Mouse (Mus musculus): Measurements from ENCODE around the gene Borcs6.

The Borcs6 gene

DNA sequence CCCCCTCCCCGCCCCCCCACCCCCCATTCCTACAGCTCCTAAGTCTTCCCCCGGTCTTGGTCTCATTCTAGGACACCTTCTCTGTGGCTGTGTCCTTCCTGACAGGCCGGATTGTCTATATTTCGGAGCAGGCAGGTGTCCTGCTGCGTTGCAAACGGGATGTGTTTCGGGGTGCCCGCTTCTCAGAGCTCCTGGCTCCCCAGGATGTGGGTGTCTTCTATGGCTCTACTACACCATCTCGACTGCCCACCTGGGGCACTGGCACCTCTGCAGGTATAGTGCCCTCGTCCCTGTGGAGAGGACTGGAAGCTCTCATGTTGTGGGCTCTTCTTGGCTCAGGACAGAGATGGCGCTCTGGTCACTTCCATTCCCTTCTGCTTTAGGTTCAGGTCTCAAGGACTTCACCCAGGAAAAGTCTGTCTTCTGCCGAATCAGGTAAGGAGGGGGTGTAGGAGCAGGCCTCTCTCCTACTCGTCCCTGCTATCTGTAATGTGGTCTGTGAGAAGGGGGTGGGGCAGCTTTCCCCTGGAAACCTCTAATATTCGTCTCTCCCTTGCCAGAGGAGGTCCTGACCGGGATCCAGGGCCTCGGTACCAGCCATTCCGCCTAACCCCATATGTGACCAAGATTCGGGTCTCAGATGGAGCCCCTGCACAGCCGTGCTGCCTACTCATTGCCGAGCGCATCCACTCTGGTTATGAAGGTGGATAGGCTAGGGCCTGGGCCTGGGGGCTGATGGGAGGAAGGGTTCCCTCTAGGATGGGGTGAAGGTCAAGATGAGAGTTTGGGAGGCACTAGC, 42.3 kb downstream of the Borcs6 start:
- no peak for DNase-seq (ENCODE audit: low read depth, low spot score)

GRCm38 (mm10) chr11:69102403-69102725, 42.8 kb downstream of the Borcs6 start:
- DNase-seq (ENCODE audit: low read depth, low spot score): no peak

GRCm38 (mm10) chr11:69103121-69103520, 43.6 kb downstream of the Borcs6 start:
- DNase-seq (ENCODE audit: low read depth, low spot score): no peak

DNA sequence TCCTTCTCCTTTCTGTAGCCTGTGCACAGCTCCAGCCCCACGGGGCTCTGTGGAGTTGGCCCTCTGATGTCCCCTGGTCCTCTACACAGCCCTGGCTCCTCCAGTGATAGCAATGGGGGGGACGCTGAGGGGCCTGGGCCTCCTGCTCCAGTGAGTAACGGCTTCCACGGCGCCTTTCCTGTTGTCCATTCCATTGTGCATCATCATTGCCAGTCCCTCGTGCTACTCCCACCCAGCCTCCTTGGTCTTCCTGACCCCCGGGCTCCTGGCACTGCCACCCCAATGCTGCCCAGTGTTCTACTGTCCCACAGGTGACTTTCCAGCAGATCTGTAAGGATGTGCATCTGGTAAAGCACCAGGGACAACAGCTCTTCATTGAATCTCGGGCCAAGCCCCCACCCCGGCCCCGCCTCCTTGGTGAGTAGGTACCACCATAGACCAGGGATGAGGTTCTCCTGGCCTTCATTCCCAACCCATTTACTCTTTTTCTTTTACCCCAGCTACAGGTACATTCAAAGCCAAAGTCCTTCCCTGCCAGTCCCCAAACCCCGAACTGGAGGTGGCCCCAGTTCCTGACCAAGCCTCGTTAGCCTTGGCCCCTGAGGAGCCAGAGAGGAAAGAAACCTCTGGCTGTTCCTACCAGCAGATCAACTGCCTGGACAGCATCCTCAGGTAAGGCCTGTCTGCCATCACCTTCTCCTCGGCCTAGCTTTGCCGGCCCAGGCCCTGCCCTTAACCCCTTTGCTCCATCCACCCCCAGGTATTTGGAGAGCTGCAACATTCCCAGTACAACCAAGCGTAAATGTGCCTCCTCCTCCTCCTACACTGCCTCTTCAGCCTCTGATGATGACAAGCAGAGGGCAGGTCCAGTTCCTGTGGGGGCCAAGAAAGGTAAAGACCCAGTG, 44.3 kb downstream of the Borcs6 start:
- DNase-seq (ENCODE audit: low read depth, low spot score): no peak

GRCm38 (mm10) chr11:69104487-69104886, 45.0 kb downstream of the Borcs6 start:
- DNase-seq (ENCODE audit: low read depth, low spot score): no peak

GRCm38 (mm10) chr11:69105227-69105626, 45.7 kb downstream of the Borcs6 start:
- DNase-seq (ENCODE audit: low read depth, low spot score): no peak

DNA sequence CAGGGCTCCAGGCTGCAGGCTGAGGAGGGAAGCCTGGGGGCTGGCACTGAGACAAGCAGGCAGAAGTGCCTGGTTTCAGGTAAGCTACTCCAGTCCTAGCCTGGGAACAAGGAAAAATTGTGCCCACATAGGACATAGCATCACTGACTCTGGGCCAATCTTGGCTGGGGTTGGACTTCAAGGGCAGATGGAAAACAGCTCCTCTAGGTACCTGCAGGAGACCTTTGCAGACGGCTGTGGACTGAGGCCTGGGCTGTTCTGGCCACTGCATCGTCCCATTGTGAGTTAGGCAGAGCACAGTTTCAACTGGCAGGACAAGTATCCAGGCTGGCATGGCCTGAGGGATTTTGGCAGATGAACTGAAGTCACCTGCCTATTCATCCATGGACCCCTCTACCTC, 46.3 kb downstream of the Borcs6 start:
- no peak for DNase-seq (ENCODE audit: low read depth, low spot score)

DNA sequence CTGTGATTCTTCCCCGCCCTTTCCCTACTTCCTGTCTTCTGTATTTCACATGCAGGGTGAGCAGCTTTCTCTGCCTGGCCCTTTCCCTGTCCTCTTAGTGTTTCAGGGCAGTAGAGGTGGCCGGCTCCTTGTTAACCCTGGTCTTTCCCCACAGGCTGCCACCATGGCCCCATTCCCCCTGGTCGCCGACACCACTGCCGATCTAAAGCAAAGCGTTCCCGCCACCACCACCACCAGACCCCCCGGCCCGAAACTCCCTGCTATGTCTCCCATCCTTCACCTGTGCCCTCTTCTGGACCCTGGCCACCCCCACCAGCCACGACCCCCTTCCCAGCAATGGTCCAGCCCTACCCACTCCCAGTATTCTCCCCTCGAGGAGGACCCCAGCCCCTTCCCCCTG, 46.8 kb downstream of the Borcs6 start:
- no peak for DNase-seq (ENCODE audit: low read depth, low spot score)

DNA sequence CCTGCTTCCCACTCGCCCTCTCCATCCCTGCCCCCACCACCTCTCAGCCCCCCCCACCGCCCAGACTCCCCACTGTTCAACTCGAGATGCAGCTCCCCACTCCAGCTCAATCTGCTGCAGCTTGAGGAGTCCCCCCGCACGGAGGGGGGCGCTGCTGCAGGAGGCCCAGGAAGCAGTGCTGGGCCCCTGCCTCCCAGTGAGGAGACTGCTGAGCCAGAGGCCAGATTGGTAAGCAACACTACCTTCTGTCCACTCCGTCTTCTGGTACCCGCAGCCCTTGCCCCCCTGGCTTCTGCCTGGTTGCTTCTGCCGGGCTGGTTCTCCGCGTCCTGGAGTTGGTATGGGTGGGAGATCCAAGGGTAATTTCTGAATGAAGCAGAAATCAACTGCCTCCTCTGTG, 47.3 kb downstream of the Borcs6 start:
- no peak for DNase-seq (ENCODE audit: low read depth, low spot score)

DNA sequence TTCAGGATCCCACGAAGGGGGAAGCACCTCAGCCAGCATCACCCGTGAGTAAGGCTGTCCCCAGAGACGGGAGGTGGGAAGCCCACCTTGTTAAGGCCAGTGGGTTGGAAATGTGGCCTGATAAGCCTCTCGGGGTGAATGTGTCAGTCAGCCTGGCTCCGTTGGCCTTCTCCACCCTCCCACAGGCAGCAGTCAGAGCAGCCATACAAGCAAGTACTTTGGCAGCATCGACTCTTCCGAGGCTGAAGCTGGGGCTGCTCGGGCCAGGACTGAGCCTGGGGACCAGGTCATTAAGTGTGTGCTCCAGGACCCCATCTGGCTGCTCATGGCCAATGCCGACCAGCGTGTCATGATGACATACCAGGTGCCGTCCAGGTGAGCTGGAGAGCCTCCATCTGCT, 48.2 kb downstream of the Borcs6 start:
- DNase-seq (ENCODE audit: low read depth, low spot score): no peak

DNA sequence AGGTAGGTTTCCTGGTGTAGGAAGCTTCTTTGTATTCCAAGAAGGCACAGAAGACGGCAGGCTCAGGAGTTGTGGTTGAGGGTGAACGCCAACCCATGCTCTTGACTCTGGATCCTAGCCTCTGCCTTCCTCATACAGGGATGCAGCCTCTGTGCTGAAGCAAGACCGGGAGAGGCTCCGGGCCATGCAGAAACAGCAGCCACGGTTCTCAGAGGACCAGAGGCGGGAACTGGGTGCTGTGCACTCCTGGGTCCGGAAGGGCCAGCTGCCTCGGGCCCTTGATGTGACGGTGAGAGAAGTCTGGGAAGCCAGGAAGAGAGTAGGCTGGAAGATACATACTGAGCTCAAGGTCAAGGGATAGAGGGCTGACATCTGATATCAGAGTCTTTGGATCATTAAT, 48.7 kb downstream of the Borcs6 start:
- no peak for DNase-seq (ENCODE audit: low read depth, low spot score)

DNA sequence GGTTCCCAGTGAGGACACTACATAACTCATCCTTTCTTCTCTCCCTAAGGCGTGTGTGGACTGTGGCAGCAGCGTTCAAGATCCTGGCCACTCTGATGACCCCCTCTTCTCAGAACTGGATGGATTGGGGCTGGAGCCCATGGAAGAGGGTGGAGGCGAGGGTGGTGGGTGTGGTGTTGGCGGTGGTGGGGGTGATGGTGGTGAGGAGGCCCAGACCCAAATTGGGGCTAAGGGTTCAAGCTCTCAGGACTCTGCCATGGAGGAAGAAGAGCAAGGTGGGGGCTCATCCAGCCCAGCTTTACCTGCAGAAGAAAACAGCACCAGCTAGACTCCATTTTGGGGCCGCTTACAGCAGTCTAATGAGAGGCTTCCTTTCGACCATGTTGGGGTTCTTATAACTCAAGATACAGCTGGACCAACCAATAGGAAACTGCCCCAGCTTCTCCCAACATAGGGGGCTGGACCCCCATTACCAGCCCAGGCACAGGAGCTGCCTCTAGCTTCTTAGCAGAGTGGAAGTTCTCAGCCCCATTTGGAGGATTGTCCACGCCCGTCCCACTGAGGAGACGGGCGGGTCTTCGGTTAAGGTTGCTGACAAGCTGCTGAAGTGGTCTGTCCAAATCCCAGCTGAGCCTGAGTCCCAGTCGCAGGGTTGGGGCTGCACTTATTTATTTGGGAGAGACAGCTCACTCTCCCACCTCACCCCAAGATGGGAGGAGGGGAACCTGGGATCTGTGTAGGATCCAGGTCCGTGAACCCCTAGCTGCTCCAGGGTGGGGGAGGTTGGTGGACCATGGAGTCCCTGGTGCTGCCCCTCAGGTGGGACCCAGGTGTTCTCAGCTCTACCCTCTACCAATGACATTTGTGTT, 49.7 kb downstream of the Borcs6 start:
- no peak for DNase-seq (ENCODE audit: low read depth, low spot score)

- DNase-seq (ENCODE audit: low read depth, low spot score): no peak
These were observed 51.0 kb downstream of the Borcs6 start for GRCm38 (mm10) chr11:69110319-69111046.
